Mouse (Mus musculus) kidney, adult 2 months (tissue): ENCODE results near the gene Stk36.

ENCODE experiments used
- CTCF ChIP-seq: fragments of 200-500 bp; conservative IDR thresholded peaks from 2 replicates; pipeline ENCODE4 v1.5.1; 2011; ENCODE audit warnings: low read depth, mild to moderate bottlenecking, control low read depth, low read length, moderate library complexity, mixed read lengths; ENCODE audit not compliant: insufficient read depth, insufficient read length
- POLR2A ChIP-seq: fragments of 200-500 bp; IDR thresholded peaks from one replicate; pipeline ENCODE4 v1.6.1; 2011; ENCODE audit warnings: low read depth, low read length, control low read depth

DNA sequence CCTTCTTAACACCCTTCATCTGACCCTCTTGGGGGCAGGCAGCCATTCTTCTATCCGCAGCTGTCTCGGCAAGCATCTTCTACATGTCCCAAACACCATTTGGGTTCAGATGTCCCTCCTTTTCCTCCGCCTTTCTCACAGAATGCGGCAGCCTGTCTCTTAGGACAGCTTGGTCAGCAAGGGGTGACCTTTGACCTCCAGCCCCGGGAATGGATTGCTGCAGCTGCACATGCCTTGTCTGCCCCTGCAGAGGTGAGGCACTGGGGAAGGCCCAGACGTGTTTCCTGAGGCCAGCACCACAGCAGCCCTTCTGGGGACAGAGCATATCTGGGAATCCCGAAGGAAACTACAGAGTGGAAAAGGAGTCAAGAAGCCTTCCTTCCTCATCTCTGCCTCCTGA is 26.8 kb downstream of the Stk36 start:
- no peak for TF ChIP-seq CTCF
- no peak for TF ChIP-seq POLR2A
